Mouse (Mus musculus): ENCODE results near the gene Smim23.

Smim23 gene

DNA sequence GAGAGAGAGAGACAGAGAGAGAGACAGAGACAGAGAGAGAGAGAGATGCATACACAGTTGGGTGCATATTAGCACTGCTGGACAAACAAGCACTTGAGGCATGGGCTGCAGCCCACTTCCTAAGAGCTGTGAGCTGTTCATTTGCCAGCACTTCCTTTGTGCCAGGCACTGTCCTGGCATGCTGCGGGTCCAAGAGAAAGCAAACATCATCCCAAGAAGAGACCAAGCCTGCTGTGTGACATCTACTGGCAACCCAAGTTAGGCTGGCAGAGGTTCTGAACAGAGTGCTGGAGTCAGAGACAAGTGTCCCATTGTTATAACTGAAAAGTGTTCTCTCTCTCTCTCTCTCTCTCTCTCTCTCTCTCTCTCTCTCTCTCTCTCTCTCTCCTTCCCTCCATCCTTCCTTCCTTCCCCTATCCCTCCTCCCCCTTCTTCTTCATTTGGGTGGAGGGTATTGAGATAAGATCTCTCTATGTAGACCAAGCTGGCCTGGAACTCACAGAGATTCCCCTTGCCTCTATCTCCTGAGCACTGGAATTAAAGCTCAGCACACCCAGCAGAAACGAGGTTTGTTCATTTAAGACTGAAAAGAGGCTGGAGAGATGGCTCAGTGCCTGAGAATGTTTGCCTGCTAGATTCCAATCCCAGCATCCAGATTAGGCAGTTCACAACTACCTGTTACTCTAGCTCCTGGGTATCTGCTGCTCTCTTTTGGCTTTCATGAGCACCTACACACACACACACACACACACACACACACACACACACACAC is 42.6 kb downstream of the Smim23 start:
- no peak for DNase-seq (ENCODE audit: low read depth in 1 of 2, low spot score in 2 of 2)

DNA sequence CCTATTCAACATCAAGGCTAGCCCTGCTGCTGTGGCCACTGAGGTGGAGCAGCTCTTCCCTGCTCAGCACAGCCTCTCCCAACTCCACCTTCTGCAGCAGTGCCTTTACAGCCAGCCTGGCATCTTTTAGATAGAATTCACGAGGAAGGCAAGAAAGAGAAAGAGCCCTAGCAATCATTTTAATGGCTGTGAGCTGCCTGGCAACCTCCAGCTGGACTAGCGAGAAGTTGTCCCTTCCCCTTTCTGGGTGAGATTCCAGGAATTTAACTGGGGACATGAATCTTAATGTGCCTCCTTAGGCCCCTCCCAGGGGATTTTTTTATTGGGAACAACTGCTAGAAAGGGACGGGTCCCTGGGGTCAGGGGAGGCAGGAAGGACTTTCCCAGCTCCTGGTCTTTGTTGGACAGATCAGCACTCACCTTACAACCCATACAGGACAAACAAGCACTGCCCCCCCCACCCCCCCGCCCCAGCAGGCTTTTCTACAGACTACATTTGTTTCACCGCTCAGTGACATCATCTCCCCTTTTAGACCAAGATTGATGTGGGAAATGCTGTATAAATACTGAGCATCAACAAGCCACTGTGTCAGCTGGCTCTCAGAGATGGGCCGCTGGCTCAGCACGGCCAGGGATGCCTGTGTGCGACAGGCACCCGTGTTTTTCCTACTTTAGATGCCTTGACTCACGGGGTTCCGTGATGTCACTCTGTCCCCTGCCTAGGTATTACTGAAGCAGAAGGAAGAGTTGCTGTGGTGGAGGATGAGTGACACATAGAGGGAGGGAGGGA is 43.5 kb downstream of the Smim23 start:
- no peak for DNase-seq (ENCODE audit: low read depth in 1 of 2, low spot score in 2 of 2)

DNA sequence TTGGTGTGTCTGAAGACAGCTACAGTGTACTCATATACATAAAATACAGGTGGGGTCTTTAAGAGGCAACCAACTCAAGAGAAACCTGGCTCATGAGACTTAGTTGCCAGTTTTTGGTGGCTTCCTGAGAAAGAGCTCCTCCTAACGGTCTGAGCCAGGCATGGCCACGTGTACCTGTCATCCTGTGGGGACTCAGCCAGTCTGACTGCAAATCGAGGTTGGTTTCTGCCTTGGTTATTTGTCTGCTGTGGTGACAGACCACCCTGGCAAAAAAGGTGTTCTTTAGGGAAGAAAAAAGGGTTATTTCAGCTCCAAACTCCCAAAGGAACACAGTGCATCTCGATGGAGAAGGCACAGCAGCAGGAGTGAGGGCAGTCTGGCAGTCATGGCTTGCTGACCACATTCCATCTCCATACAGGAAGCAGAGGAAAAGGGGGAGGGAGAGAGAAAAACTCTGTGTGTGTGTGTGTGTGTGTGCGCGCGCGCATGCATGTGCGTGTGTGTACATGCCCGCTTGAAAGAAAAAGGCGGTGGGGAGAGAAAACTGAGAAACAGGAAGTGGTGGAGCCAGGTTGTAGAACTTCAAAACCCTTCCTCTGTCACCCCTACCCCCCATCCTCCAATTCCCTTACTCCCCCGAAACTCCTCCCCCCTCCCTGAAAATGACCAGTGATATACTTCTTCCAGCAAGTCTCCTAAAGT is 55.6 kb downstream of the Smim23 start:
- DNase-seq (ENCODE audit: low read depth in 1 of 2, low spot score in 2 of 2), result no peak

All from monocyte, adult 2 months (primary cell).